Mouse (Mus musculus) hindbrain, postnatal 0 days (tissue): ENCODE measurements around the gene 1700028P14Rik. TPM values are rescaled to one million over a fixed set of nuclear protein-coding genes. Genes with fewer than 3 reads are reported as not detected.

Experiments
- ATAC-seq: fragments of 200-750 bp; cut with Nextera tagmentation; 2 replicates; pipeline ENCODE4 v1.8.0; 2017; ENCODE audit warnings: mild to moderate bottlenecking, moderate TSS enrichment, moderate library complexity
- DNase-seq: peaks from one replicate; pipeline ENCODE4 v3.0.0-alpha.2; 2015; ENCODE audit warnings: low spot score
- H3K27ac ChIP-seq: fragments of 300-500 bp; sonication (generic); 2 replicates; pipeline ENCODE4 v1.5.1; 2014; ENCODE audit warnings: mild to moderate bottlenecking
- H3K27me3 ChIP-seq: fragments of 300-500 bp; sonication (generic); 2 replicates; pipeline ENCODE4 v1.6.1; 2014; ENCODE audit warnings: low read length, mixed read lengths; ENCODE audit not compliant: insufficient read depth
- H3K36me3 ChIP-seq: fragments of 300-500 bp; sonication (generic); 2 replicates; pipeline ENCODE4 v1.6.1; 2014; ENCODE audit warnings: low read length, mixed read lengths; ENCODE audit not compliant: insufficient read depth
- H3K4me1 ChIP-seq: fragments of 300-500 bp; sonication (generic); 2 replicates; pipeline ENCODE4 v1.6.1; 2014; ENCODE audit warnings: antibody characterized with exemption, low read length, mixed read lengths; ENCODE audit not compliant: insufficient read depth
- H3K4me2 ChIP-seq: fragments of 300-500 bp; sonication (generic); 2 replicates; pipeline ENCODE4 v1.6.1; 2014; ENCODE audit warnings: low read depth, mild to moderate bottlenecking, low read length, moderate library complexity, mixed read lengths
- H3K4me3 ChIP-seq: fragments of 300-500 bp; sonication (generic); 2 replicates; pipeline ENCODE4 v1.5.1; 2014; ENCODE audit warnings: low read length
- H3K9ac ChIP-seq: fragments of 300-500 bp; sonication (generic); replicated peaks from 2 replicates; pipeline ENCODE4 v1.6.1; 2014; ENCODE audit warnings: mild to moderate bottlenecking, low read length, moderate library complexity, mixed read lengths
- H3K9me3 ChIP-seq: fragments of 300-500 bp; sonication (generic); 2 replicates; pipeline ENCODE4 v1.6.1; 2016; ENCODE audit warnings: low read length, mixed read lengths
- CTCF ChIP-seq: IDR thresholded peaks from 2 replicates; pipeline ENCODE4 v1.5.1; 2016; ENCODE audit warnings: antibody characterized with exemption, control low read depth, low read depth
- whole genome bisulfite sequencing: fragments of 180-500 bp; shearing (Covaris S2); extraction: QIAGEN DNeasy Blood & Tissue Kit; methylation state at CpG from one replicate; pipeline ENCODE4 v1.1.7; 2014; 5-methylcytosine and 5-hydroxymethylcytosine counted together
- polyA plus RNA-seq: library from polyadenylated mRNA; unstranded; fragments of >200 nt; fragmentation: Nextera tagmentation; extraction: Ambion mirVana; gene quantifications from 2 replicates; pipeline ENCODE4 v1.2.1, GENCODE M21; 2015
- total RNA-seq: library from RNA; depleted of rRNA; stranded (reverse); fragments of >200 nt; gene quantifications from 2 replicates; pipeline ENCODE4 v1.2.3, GENCODE M21; 2014; rRNA removed

Gene 1700028P14Rik
- total and polyA plus RNA-seq, 2 experiments from 2014 or later: 3.0 to 6.2 TPM

DNA sequence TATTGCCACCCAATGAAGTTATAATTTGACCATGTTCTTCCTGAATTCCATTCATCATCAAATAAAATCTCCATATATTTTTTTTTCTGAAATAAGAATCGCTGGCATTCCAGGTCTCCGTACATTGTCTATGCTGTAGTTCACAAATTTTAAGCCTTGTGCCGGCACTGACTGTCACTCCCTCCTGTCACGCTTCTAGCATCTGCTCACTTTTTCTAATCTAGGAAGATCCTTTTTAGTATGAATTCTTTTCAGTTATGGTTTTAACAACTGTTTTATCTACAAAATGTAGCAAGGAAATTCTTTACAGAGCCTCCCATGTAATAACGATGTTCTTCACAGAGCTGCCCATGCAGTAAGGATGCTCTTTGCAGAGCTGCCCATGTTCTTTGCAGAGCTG, 134.1 kb downstream of the 1700028P14Rik start:
- TF ChIP-seq CTCF: no peak
- no peak overlapping the region for H3K27ac ChIP-seq
- no peak overlapping the region for H3K4me2 ChIP-seq
- ATAC-seq (no peak), DNase-seq (no peak)
- whole genome bisulfite sequencing: 87% methylated on average over 5 of the region's 5 CpGs
- H3K9ac ChIP-seq: no peak overlapping the region
- no peak overlapping the region for H3K4me3 ChIP-seq
- no peaks in the 10 kb centered on the region for H3K36me3 ChIP-seq
- no peaks in the 10 kb centered on the region for H3K9me3 ChIP-seq
- no peaks in the 10 kb centered on the region for H3K27me3 ChIP-seq
- no peaks in the 10 kb centered on the region for H3K4me1 ChIP-seq

DNA sequence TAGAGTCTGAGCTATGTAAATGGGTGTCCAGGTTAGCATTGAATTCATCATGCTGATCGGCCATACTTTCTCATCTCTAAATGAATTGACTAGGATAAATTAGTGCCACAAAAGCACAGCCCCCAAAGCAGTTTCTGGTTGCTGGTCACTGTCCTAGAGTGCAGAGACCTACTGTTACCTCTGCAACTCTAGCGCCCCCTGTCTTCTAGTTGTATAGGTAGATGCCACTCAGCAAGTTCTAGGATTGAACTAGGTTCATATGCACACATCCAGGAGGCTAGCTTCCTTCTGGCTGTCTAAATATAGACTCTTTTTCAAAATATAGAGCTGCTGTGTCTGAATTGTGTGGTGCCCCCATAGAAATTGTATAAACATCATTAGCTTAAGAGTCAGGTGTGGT, 141.3 kb downstream of the 1700028P14Rik start:
- WGBS: 55% methylated on average over 2 of the region's 2 CpGs
- peak; percentile 43; the same call in 1 of the 2 replicates for TF ChIP-seq CTCF
- Histone ChIP-seq H3K4me3 (no peak overlapping the region), H3K27me3 (no peaks in the 10 kb centered on the region), H3K36me3 (no peaks in the 10 kb centered on the region), H3K9ac (no peak overlapping the region), H3K27ac (no peak overlapping the region), H3K4me1 (0 out of 2 replicates have a peak, but pooled peaks cover 8% of the 10 kb centered on the region), H3K4me2 (no peak overlapping the region), H3K9me3 (no peaks in the 10 kb centered on the region)
- no peak for DNase-seq
- no peak for ATAC-seq

Other genes starting within 250 kb of the 1700028P14Rik start
- 2.5 and 3.2 TPM in 2 replicates for gene Mamdc2, start 204.4 kb downstream of the 1700028P14Rik start, total RNA-seq
- 4.0 and 4.3 TPM in 2 replicates for gene Mamdc2, start 204.4 kb downstream of the 1700028P14Rik start, polyA plus RNA-seq
- 17.0 and 28.0 TPM in 2 replicates for gene Ptar1, start 34.6 kb upstream of the 1700028P14Rik start, total RNA-seq
- 4.8 and 5.2 TPM in 2 replicates for gene Ptar1, start 34.6 kb upstream of the 1700028P14Rik start, polyA plus RNA-seq
- 173 and 180 TPM in 2 replicates for gene Apba1, start 106.1 kb upstream of the 1700028P14Rik start, total RNA-seq
- 13.8 and 15.5 TPM in 2 replicates for gene Apba1, start 106.1 kb upstream of the 1700028P14Rik start, polyA plus RNA-seq